Mouse (Mus musculus): ENCODE data around the gene Stard8. TPM values are rescaled to one million over a fixed set of nuclear protein-coding genes. Genes with fewer than 3 reads are reported as not detected.
"Not testable (repeated sequence)": the region's sequence is repeated elsewhere in the genome, so short reads cannot be mapped to it uniquely, and the experiment has no call there.

The Stard8 gene
- polyA plus RNA-seq, 1 experiment from 2014 or later: 7.5 TPM

GRCm38 (mm10) chrX:99075111-99075510 is 72.1 kb downstream of the Stard8 start:
- H3K4me1 ChIP-seq (ENCODE audit: control insufficient read depth, insufficient read depth, low read length): no peaks in the 10 kb centered on the region
- H3K9ac ChIP-seq (ENCODE audit: low read depth, low read length): no peak overlapping the region
- H3K4me2 ChIP-seq (ENCODE audit: low read depth, low read length): no peak overlapping the region
- H3K4me3 ChIP-seq (ENCODE audit: low read length): no peak overlapping the region
- H3K27me3 ChIP-seq (replicated peaks; ENCODE audit: control insufficient read depth, insufficient read depth, low read length): no peaks in the 10 kb centered on the region
- no peaks in the 10 kb centered on the region for H3K36me3 ChIP-seq (ENCODE audit: control insufficient read depth, insufficient read depth, low read length)
- no peaks in the 10 kb centered on the region for H3K9me3 ChIP-seq (ENCODE audit: control insufficient read depth, low read length)
- WGBS: 75% methylated on average over 5 of the region's 5 CpGs
- ATAC-seq: no peak
- H3K27ac ChIP-seq (ENCODE audit: low read length): no peak overlapping the region

DNA sequence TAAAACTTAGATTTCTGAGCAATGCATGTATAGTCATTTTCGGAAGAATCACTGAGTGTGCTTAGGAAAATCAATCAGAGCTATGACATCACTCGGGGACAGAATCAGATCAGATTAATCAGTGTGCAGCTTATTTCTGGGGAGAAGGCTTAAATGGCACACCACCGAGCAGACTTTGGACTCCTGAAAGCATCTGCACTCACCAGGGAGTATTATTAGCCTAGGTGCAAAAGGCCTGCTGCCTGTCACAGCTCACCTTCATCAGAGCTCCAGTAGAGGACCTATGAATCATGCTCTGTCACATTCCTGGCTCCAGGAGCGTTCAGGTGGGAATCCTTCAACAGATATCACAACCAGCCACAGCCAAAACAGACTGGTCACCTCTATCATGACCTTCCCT is 73.4 kb downstream of the Stard8 start:
- ATAC-seq: peak; percentile 62
- no peaks in the 10 kb centered on the region for H3K4me1 ChIP-seq (ENCODE audit: control insufficient read depth, insufficient read depth, low read length)
- WGBS: 49% methylated on average over 4 of the region's 4 CpGs

GRCm38 (mm10) chrX:99078374-99078892 is 75.4 kb downstream of the Stard8 start:
- H3K4me1 ChIP-seq (ENCODE audit: control insufficient read depth, insufficient read depth, low read length); H3K4me3 ChIP-seq (ENCODE audit: low read length); H3K9me3 ChIP-seq (ENCODE audit: control insufficient read depth, low read length); H3K9ac ChIP-seq (ENCODE audit: low read depth, low read length); H3K27ac ChIP-seq (ENCODE audit: low read length); H3K27me3 ChIP-seq (replicated peaks; ENCODE audit: control insufficient read depth, insufficient read depth, low read length); H3K4me2 ChIP-seq (ENCODE audit: low read depth, low read length); H3K36me3 ChIP-seq (ENCODE audit: control insufficient read depth, insufficient read depth, low read length): not testable (repeated sequence)
- ATAC-seq: peak; percentile 73
- 90% methylated on average over 3 of the region's 7 CpGs for WGBS

More for the DNA sequence above, 73.4 kb downstream of the Stard8 start:
- Histone ChIP-seq H3K4me3 (ENCODE audit: low read length) (no peak overlapping the region), H3K36me3 (ENCODE audit: control insufficient read depth, insufficient read depth, low read length) (no peaks in the 10 kb centered on the region), H3K9me3 (ENCODE audit: control insufficient read depth, low read length) (no peaks in the 10 kb centered on the region), H3K4me2 (ENCODE audit: low read depth, low read length) (no peak overlapping the region), H3K9ac (ENCODE audit: low read depth, low read length) (no peak overlapping the region), H3K27me3 (replicated peaks; ENCODE audit: control insufficient read depth, insufficient read depth, low read length) (no peaks in the 10 kb centered on the region), H3K27ac (ENCODE audit: low read length) (no peak overlapping the region)

DNA sequence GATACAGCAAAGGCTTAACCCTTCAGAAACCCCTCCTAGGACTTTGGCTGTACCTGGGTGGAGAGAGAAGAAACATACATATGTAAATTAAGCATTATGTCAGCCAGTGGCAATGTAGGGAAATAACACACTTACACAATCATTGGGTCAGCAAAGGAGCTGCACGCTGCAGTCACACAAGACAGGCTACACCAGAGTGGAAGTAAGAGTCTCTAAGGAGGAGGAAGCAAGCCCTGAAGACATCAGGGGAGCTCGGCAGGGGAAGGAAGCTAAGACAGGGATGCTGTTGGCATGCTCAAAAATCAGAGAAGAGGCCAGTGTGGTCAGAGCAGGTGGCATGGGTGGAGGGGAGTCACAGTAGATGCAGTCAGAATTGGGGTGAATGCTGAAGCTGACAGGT is 89.7 kb downstream of the Stard8 start:
- Histone ChIP-seq H3K9me3 (ENCODE audit: control insufficient read depth, low read length) (no peaks in the 10 kb centered on the region), H3K4me1 (ENCODE audit: control insufficient read depth, insufficient read depth, low read length) (no peaks in the 10 kb centered on the region), H3K4me2 (ENCODE audit: low read depth, low read length) (no peak overlapping the region), H3K9ac (ENCODE audit: low read depth, low read length) (no peak overlapping the region), H3K27ac (ENCODE audit: low read length) (no peak overlapping the region), H3K36me3 (ENCODE audit: control insufficient read depth, insufficient read depth, low read length) (no peaks in the 10 kb centered on the region), H3K4me3 (ENCODE audit: low read length) (no peak overlapping the region), H3K27me3 (replicated peaks; ENCODE audit: control insufficient read depth, insufficient read depth, low read length) (peaks cover 13% of the 10 kb centered on the region)
- no peak for ATAC-seq
- 71% methylated on average over 2 of the region's 2 CpGs for WGBS

GRCm38 (mm10) chrX:99111088-99111724 is 108.2 kb downstream of the Stard8 start:
- WGBS: 81% methylated on average over 7 of the region's 10 CpGs
- H3K4me1 ChIP-seq (ENCODE audit: control insufficient read depth, insufficient read depth, low read length); H3K4me2 ChIP-seq (ENCODE audit: low read depth, low read length); ATAC-seq; H3K27me3 ChIP-seq (replicated peaks; ENCODE audit: control insufficient read depth, insufficient read depth, low read length); H3K9ac ChIP-seq (ENCODE audit: low read depth, low read length); H3K9me3 ChIP-seq (ENCODE audit: control insufficient read depth, low read length); H3K27ac ChIP-seq (ENCODE audit: low read length); H3K36me3 ChIP-seq (ENCODE audit: control insufficient read depth, insufficient read depth, low read length); H3K4me3 ChIP-seq (ENCODE audit: low read length): not testable (repeated sequence)

DNA sequence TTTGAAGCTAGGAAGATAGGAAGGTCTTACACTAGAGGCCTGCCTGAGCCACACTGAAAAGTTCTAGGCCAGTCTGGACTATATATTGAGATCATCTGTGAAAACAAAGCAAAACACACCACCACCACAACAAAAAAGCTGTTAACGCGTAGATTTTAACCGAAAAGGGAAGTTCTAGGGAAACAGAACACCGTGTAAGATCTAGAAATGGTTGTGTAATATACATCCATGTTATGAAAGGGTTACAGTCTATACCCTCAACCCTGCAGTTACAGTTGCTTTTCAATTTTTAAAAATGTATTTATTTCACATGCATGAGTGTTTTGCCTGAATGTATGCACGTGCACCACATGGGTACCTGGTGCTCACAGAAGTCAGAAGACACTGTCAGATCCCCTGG is 116.5 kb downstream of the Stard8 start:
- Histone ChIP-seq H3K9me3 (ENCODE audit: control insufficient read depth, low read length) (no peaks in the 10 kb centered on the region), H3K36me3 (ENCODE audit: control insufficient read depth, insufficient read depth, low read length) (no peaks in the 10 kb centered on the region), H3K4me2 (ENCODE audit: low read depth, low read length) (no peak overlapping the region), H3K4me1 (ENCODE audit: control insufficient read depth, insufficient read depth, low read length) (no peaks in the 10 kb centered on the region), H3K9ac (ENCODE audit: low read depth, low read length) (no peak overlapping the region), H3K27me3 (replicated peaks; ENCODE audit: control insufficient read depth, insufficient read depth, low read length) (no peaks in the 10 kb centered on the region; the same call in 1 of the 2 replicates), H3K4me3 (ENCODE audit: low read length) (no peak overlapping the region), H3K27ac (ENCODE audit: low read length) (no peak overlapping the region)
- ATAC-seq: no peak
- WGBS: 89% methylated on average over 5 of the region's 5 CpGs

Other genes starting within 250 kb of the Stard8 start
- gene Ophn1, start 112.2 kb upstream of the Stard8 start, polyA plus RNA-seq (2015; fragmentation: Nextera tagmentation; extraction: Ambion mirVana): 8.3 and 9.3 TPM in 2 replicates
- 26.9 and 27.8 TPM in 2 replicates for gene Yipf6, start 66.9 kb upstream of the Stard8 start, polyA plus RNA-seq (2015; fragmentation: Nextera tagmentation; extraction: Ambion mirVana)
- 18.3 and 19.4 TPM in 2 replicates for gene Efnb1, start 132.9 kb downstream of the Stard8 start, polyA plus RNA-seq (2015; fragmentation: Nextera tagmentation; extraction: Ambion mirVana)

All from intestine, embryonic 16.5 days (tissue).